8 mouse cellular contexts compared by ENCODE assay signal in genomic region chr4:119338861-119339361, GRCm38 (mm10). TPM values are rescaled to one million over a fixed set of nuclear protein-coding genes. Genes with fewer than 3 reads are reported as not detected.
DNase-seq lines count a peak whose midpoint lies in the region; ATAC-seq lines count a peak whose summit lies in the region.

No protein-coding gene starts in this region.

- no peaks in the 10 kb centered on the region for H3K4me1 ChIP-seq in forebrain, embryonic 14.5 days (ENCODE audit: control insufficient read depth, insufficient read depth, low read length)
- H3K4me1 ChIP-seq in intestine, embryonic 14.5 days (replicated peaks; ENCODE audit: control insufficient read depth, insufficient read depth, low read length), result no peaks in the 10 kb centered on the region
- H3K4me1 ChIP-seq in limb, embryonic 10.5 days, result no peaks in the 10 kb centered on the region
- no peaks in the 10 kb centered on the region for H3K4me1 ChIP-seq in midbrain, embryonic 11.5 days (ENCODE audit: control insufficient read depth, insufficient read depth, low read length)

- H3K9ac ChIP-seq in forebrain, embryonic 14.5 days (ENCODE audit: low read length), result peak overlapping the region; percentile 1; the same call in 1 of the 2 replicates
- H3K9ac ChIP-seq in intestine, embryonic 14.5 days (ENCODE audit: low read length), result no peak overlapping the region
- peak overlapping the region; percentile 26 for H3K9ac ChIP-seq in midbrain, embryonic 11.5 days (ENCODE audit: low read length)

- H3K4me3 ChIP-seq in forebrain, embryonic 14.5 days (ENCODE audit: low read depth, low read length), result no peak overlapping the region
- no peak overlapping the region for H3K4me3 ChIP-seq in intestine, embryonic 14.5 days (ENCODE audit: low read depth, low read length)
- H3K4me3 ChIP-seq in limb, embryonic 10.5 days, result no peak overlapping the region
- no peak overlapping the region for H3K4me3 ChIP-seq in midbrain, embryonic 11.5 days (ENCODE audit: low read depth, low read length)

- peak; percentile 16 to 34 for DNase-seq in left cerebral cortex, adult 18-20 months (ENCODE audit: low spot score in 2 of 2)
- DNase-seq in left cerebral cortex, adult 11 months (ENCODE audit: low spot score), result no peak
- peak; percentile 25 for DNase-seq in cerebellum, adult 11 months
- peak; percentile 96 for DNase-seq in forebrain, embryonic 14.5 days (ENCODE audit: low spot score)
- DNase-seq in intestine, embryonic 14.5 days (ENCODE audit: low spot score), result peak; percentile 87
- DNase-seq in limb, embryonic 10.5 days (ENCODE audit: low spot score), result peak; percentile 53
- DNase-seq in midbrain, embryonic 11.5 days (ENCODE audit: low spot score, missing footprints), result peak; percentile 98
- DNase-seq in spleen, postnatal 10 days (ENCODE audit: low spot score in 2 of 2), result peak; percentile 21 to 50

- H3K27me3 ChIP-seq in forebrain, embryonic 14.5 days (replicated peaks; ENCODE audit: control insufficient read depth, insufficient read depth, low read length), result no peaks in the 10 kb centered on the region
- no peaks in the 10 kb centered on the region for H3K27me3 ChIP-seq in intestine, embryonic 14.5 days (replicated peaks; ENCODE audit: control insufficient read depth, insufficient read depth, low read length)
- no peaks in the 10 kb centered on the region for H3K27me3 ChIP-seq in limb, embryonic 10.5 days (ENCODE audit: low read depth, poor library complexity, severe bottlenecking)
- H3K27me3 ChIP-seq in midbrain, embryonic 11.5 days (ENCODE audit: control insufficient read depth, insufficient read depth, low read length), result no peaks in the 10 kb centered on the region

- peak overlapping the region; percentile 28 for H3K4me2 ChIP-seq in forebrain, embryonic 14.5 days (ENCODE audit: low read length)
- H3K4me2 ChIP-seq in intestine, embryonic 14.5 days (ENCODE audit: low read length), result 0 out of 2 replicates have a peak overlapping the region, but pooled peaks have one; percentile 5
- H3K4me2 ChIP-seq in midbrain, embryonic 11.5 days, result no peak overlapping the region

- H3K9me3 ChIP-seq in forebrain, embryonic 14.5 days (replicated peaks; ENCODE audit: control insufficient read depth, low read length), result no peaks in the 10 kb centered on the region
- H3K9me3 ChIP-seq in intestine, embryonic 14.5 days (ENCODE audit: control insufficient read depth, low read length), result no peaks in the 10 kb centered on the region
- no peaks in the 10 kb centered on the region for H3K9me3 ChIP-seq in limb, embryonic 10.5 days (replicated peaks)
- H3K9me3 ChIP-seq in midbrain, embryonic 11.5 days (ENCODE audit: control insufficient read depth, low read length), result no peaks in the 10 kb centered on the region

- under 1% methylated on average over 10 of the region's 10 CpGs for WGBS in forebrain, embryonic 14.5 days
- 6% methylated on average over 10 of the region's 10 CpGs for WGBS in intestine, embryonic 14.5 days
- WGBS in limb, embryonic 10.5 days, result 10% methylated on average over 10 of the region's 10 CpGs
- 6% methylated on average over 10 of the region's 10 CpGs for WGBS in midbrain, embryonic 11.5 days

- H3K27ac ChIP-seq in forebrain, embryonic 14.5 days (ENCODE audit: low read depth, low read length), result peak overlapping the region; percentile 45; the same call in 1 of the 2 replicates
- no peak overlapping the region for H3K27ac ChIP-seq in intestine, embryonic 14.5 days (ENCODE audit: low read depth)
- H3K27ac ChIP-seq in limb, embryonic 10.5 days, result no peak overlapping the region
- no peak overlapping the region for H3K27ac ChIP-seq in midbrain, embryonic 11.5 days (ENCODE audit: low read depth, low read length)

- H3K36me3 ChIP-seq in forebrain, embryonic 14.5 days (ENCODE audit: control insufficient read depth, insufficient read depth, low read length), result no peaks in the 10 kb centered on the region
- no peaks in the 10 kb centered on the region for H3K36me3 ChIP-seq in intestine, embryonic 14.5 days (ENCODE audit: control insufficient read depth, insufficient read depth, low read length)
- H3K36me3 ChIP-seq in limb, embryonic 10.5 days, result no peaks in the 10 kb centered on the region
- no peaks in the 10 kb centered on the region for H3K36me3 ChIP-seq in midbrain, embryonic 11.5 days (ENCODE audit: control insufficient read depth, insufficient read depth, low read length)

- peak; percentile 94 for ATAC-seq in forebrain, embryonic 14.5 days
- ATAC-seq in intestine, embryonic 14.5 days (replicated peaks; ENCODE audit: low FRiP score, low TSS enrichment, low read depth), result 0 out of 2 replicates have a peak, but pooled peaks have one; percentile 12
- peak; percentile 82 for ATAC-seq in midbrain, embryonic 11.5 days (ENCODE audit: low FRiP score)

RNA-seq across cellular contexts. Expression of gene Ppih, which starts 18.6 kb away (rescaled TPM):
- 10 to 100 TPM; 16.2 to 17.4 TPM for total RNA-seq in left cerebral cortex, adult 18-20 months (2021)
- 84.1 and 95.8 TPM in 2 replicates for polyA plus RNA-seq in forebrain, embryonic 14.5 days (2014; fragmentation: Nextera tagmentation; extraction: Ambion mirVana)
- polyA plus RNA-seq in intestine, embryonic 14.5 days (2014; fragmentation: Nextera tagmentation; extraction: Ambion mirVana), result 106 and 110 TPM in 2 replicates
- 152 and 173 TPM in 2 replicates for polyA plus RNA-seq in limb, embryonic 10.5 days (2016; fragmentation: Nextera tagmentation; extraction: Ambion mirVana)
- 123 and 124 TPM in 2 replicates for polyA plus RNA-seq in midbrain, embryonic 11.5 days (2014; fragmentation: Nextera tagmentation; extraction: Ambion mirVana)

RNA-seq across cellular contexts. Expression of gene Ybx1, which starts 44.5 kb away (rescaled TPM):
- 100 to 1,000 TPM; 178 to 187 TPM for total RNA-seq in left cerebral cortex, adult 18-20 months (2021)
- polyA plus RNA-seq in forebrain, embryonic 14.5 days (2014; fragmentation: Nextera tagmentation; extraction: Ambion mirVana), result 963 and 964 TPM in 2 replicates
- polyA plus RNA-seq in intestine, embryonic 14.5 days (2014; fragmentation: Nextera tagmentation; extraction: Ambion mirVana), result 678 and 713 TPM in 2 replicates
- polyA plus RNA-seq in limb, embryonic 10.5 days (2016; fragmentation: Nextera tagmentation; extraction: Ambion mirVana), result 1,026 and 1,071 TPM in 2 replicates
- 1,380 and 1,435 TPM in 2 replicates for polyA plus RNA-seq in midbrain, embryonic 11.5 days (2014; fragmentation: Nextera tagmentation; extraction: Ambion mirVana)

Comparison
In these comparisons a context has a peak if more than half of its experiments do, and no peak if none do; other contexts are left out.
1. ATAC-seq: peak in every context shown above with its lines; median percentile 94 in forebrain, embryonic 14.5 days; 82 in midbrain, embryonic 11.5 days; 12 in intestine, embryonic 14.5 days.